ENCODE assay signal across 29 mouse cellular contexts in genomic region chr7:145292726-145293125, GRCm38 (mm10). TPM values are rescaled to one million over a fixed set of nuclear protein-coding genes. Genes with fewer than 3 reads are reported as not detected.
"Had no signal": no experiment of that assay in that cellular context is flagged by ENCODE, and none has a peak within 500 bp of the region (broad histone marks: within the 10 kb centered on the region; RNA-seq: fewer than 3 reads in every experiment).

No protein-coding gene starts in this region.

- H3K4me2 ChIP-seq: heart, embryonic 11.5 days; heart, embryonic 13.5 days; heart, embryonic 15.5 days; hindbrain, embryonic 13.5 days; hindbrain, embryonic 15.5 days; limb, embryonic 12.5 days; liver, embryonic 11.5 days; liver, embryonic 13.5 days had no signal

- H3K27me3 ChIP-seq: heart, embryonic 13.5 days; heart, embryonic 15.5 days; hindbrain, embryonic 13.5 days; hindbrain, embryonic 15.5 days; limb, embryonic 12.5 days had no signal

- DNase-seq: gastrocnemius, postnatal 14 days; gastrocnemius, postnatal 36 days; heart, postnatal 14 days; heart, postnatal 36 days; kidney, adult 18-20 months; kidney, adult 8-10 months; kidney, postnatal 10 days; kidney, postnatal 25 days; kidney, postnatal 4 days; liver; liver, embryonic 13.5 days had no signal

- H3K27ac ChIP-seq: heart, embryonic 13.5 days; heart, embryonic 15.5 days; hindbrain, embryonic 13.5 days; hindbrain, embryonic 15.5 days; hindbrain, postnatal 0 days; layer of hippocampus, adult 2 months; left cerebral cortex, adult 2 months; limb, embryonic 10.5 days; limb, embryonic 12.5 days; liver, embryonic 13.5 days had no signal

- H3K36me3 ChIP-seq: heart, embryonic 13.5 days; heart, embryonic 15.5 days; hindbrain, embryonic 13.5 days; hindbrain, embryonic 15.5 days; limb, embryonic 10.5 days; limb, embryonic 12.5 days; liver, embryonic 13.5 days had no signal

- H3K4me3 ChIP-seq: heart, embryonic 13.5 days; heart, embryonic 15.5 days; hindbrain, embryonic 13.5 days; hindbrain, embryonic 15.5 days; layer of hippocampus, adult 2 months; left cerebral cortex, adult 2 months; limb, embryonic 10.5 days; limb, embryonic 12.5 days; liver, embryonic 13.5 days had no signal

- H3K9ac ChIP-seq: heart, embryonic 13.5 days; heart, embryonic 15.5 days; hindbrain, embryonic 13.5 days; hindbrain, embryonic 15.5 days; limb, embryonic 12.5 days; liver, embryonic 13.5 days had no signal

- ATAC-seq: hindbrain, postnatal 0 days had no signal

- H3K9me3 ChIP-seq: heart, embryonic 13.5 days; heart, embryonic 15.5 days; hindbrain, embryonic 13.5 days; hindbrain, embryonic 15.5 days; limb, embryonic 10.5 days; limb, embryonic 12.5 days; liver, embryonic 13.5 days had no signal

- H3K4me1 ChIP-seq: hindbrain, embryonic 13.5 days; hindbrain, embryonic 15.5 days had no signal

RNA-seq across cellular contexts. Expression of gene Mrgprf, which starts 7.9 kb away (rescaled TPM):
- polyA plus RNA-seq: liver, embryonic 11.5 days had no signal

RNA-seq across cellular contexts. Expression of gene Mrgprd, which starts 21.9 kb away (rescaled TPM):
- polyA plus RNA-seq: gonadal fat pad, adult 2 months; heart, embryonic 11.5 days; heart, embryonic 13.5 days; heart, embryonic 15.5 days; heart, postnatal 0 days; hindbrain, embryonic 11.5 days; hindbrain, embryonic 13.5 days; hindbrain, embryonic 15.5 days; hindbrain, postnatal 0 days; intestine, embryonic 14.5 days; kidney, embryonic 14.5 days; kidney, embryonic 16.5 days; limb, embryonic 10.5 days; limb, embryonic 12.5 days; limb, embryonic 14.5 days; liver, embryonic 11.5 days; liver, embryonic 13.5 days had no signal
